Mouse (Mus musculus) liver, embryonic 14.5 days (tissue): ENCODE measurements around the gene Ctnna2.

ENCODE experiments used
- CTCF ChIP-seq: IDR thresholded peaks from 2 replicates; pipeline ENCODE4 v1.5.1; 2016; ENCODE audit warnings: antibody characterized with exemption, low read depth, control low read depth
- EP300 ChIP-seq: IDR thresholded peaks from 2 replicates; pipeline ENCODE4 v1.6.1; 2016; ENCODE audit warnings: antibody characterized with exemption, low read depth

DNA sequence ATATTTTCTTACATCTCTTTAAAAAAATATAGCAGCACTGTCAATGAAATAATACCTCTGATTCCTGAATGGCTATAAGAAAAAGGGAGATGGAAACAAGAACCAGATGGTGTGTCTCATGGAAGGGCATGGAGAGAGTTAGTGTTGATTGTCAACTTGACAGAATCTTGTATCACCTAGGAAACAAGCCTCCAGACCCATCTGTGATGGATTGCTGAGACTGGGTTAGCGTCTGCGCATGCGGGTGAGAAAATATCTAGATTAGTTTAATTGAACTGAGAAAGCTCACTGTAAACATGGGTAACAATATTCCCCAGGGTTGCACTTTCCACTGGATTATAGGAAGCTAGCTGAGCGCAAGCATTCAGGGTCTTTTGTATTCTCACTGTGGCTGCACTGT, 994.7 kb downstream of the Ctnna2 start:
- TF ChIP-seq CTCF (no peak), EP300 (no peak)
